Mouse (Mus musculus) left cerebral cortex, adult 18-20 months (tissue): ENCODE data around the gene Abca4. TPM values are rescaled to one million over a fixed set of nuclear protein-coding genes. Genes with fewer than 3 reads are reported as not detected.
"Not testable (repeated sequence)": the region's sequence is repeated elsewhere in the genome, so short reads cannot be mapped to it uniquely, and the experiment has no call there.

ENCODE experiments used
- DNase-seq, 2 experiments: peaks; one replicate each; pipeline ENCODE4 v3.0.0; 2021 to 2022; ENCODE audit warnings: low spot score in 2 of 2, mixed read lengths in 1 of 2
- total RNA-seq, 2 experiments: library from RNA; stranded (reverse); gene quantifications; 2 replicates each; pipeline ENCODE4 v1.2.3; 2021

The Abca4 gene
- total RNA-seq, 2 experiments from 2014 or later: 2.0 to 2.1 TPM

GRCm38 (mm10) chr3:122049158-122049557 is 4.9 kb downstream of the Abca4 start:
- no peak for DNase-seq

DNA sequence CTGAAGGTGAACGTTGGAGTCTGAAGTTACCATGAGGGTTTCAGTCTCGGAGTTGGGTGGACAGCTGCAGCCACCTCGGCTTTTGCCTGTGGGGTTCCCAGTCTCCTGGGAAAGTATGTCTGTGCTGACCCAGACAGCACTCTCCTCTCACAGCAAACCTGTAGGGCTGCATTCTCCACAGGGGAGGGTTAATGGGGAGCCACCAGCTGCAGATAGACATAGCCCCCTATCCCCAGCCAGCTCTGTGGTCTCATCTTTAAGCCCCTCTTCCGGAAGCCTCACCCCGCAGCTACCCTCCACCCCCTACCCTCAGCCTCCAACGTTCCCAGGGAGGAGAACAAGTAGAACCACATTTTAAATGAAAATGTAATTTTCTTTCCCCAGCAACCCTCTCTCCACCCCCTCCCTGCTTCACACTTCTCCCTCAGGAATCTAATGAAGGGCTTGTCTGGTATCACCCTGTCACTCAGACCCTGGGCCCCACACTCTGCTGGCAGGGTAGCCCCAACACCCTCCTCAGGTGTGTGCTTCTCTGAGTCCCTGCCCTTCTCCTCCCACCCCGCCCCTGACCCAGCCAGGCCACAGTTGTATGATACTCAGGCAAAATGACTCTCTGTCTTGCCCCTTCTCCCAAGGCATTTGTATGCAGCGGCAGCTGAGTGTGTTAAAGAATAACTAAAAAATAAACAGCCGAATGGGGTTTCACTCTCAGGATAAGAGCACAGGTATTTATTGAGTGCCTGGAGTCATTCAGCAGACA is 14.4 kb downstream of the Abca4 start:
- no peak for DNase-seq

- DNase-seq: no peak
Observed at GRCm38 (mm10) chr3:122062586-122062985, 18.3 kb downstream of the Abca4 start.

- no peak for DNase-seq
Observed at GRCm38 (mm10) chr3:122064556-122065410, 20.5 kb downstream of the Abca4 start.

- DNase-seq: no peak
Observed at GRCm38 (mm10) chr3:122071769-122072168, 27.5 kb downstream of the Abca4 start.

DNA sequence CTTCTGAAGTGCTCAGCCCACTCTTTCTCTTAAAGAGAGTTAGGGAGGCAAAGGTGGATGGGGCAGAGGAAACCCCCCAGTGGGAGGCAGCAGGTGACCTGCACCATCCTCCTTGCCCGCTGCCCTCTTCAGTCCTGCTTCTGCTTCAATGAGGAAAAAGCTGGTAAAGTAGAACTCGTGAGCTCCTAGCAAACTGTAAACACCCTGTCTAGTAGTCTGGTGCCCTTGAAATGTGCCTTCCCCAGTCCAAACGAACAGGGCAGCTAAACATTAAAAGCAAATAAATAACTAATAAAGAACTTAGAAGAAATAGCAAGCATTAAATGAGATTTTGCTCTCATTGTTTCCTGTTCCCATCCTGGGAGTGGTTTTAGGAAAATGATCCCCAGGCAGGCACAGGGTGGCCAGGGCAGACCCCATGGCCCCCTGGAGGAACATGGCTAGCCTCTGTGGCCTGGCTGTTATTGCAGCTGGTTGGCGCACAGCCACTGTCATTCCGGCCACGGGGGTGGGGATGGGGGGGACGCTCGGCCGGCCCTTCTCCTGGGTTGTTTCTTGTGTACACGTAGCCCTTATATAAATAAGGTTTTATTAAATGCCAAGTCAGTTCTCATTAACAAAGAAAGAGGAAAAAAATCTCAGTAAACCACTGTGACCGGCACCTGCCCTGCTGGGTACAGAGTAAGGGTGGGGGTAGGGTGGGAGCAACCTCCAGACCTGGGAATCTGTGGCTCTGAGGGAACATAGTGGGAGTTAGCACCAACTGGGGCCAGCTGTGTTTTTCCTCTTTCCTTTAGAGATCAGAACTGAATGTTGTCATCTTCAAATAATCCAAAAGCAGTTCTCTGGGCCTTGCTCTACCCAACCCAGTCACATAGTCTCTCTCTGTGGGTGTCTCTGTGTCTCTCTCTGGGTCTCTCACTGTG is 28.7 kb downstream of the Abca4 start:
- no peak for DNase-seq

- DNase-seq: no peak
Observed at GRCm38 (mm10) chr3:122073595-122073994, 29.4 kb downstream of the Abca4 start.

- no peak for DNase-seq
Observed at GRCm38 (mm10) chr3:122074334-122074733, 30.1 kb downstream of the Abca4 start.

DNA sequence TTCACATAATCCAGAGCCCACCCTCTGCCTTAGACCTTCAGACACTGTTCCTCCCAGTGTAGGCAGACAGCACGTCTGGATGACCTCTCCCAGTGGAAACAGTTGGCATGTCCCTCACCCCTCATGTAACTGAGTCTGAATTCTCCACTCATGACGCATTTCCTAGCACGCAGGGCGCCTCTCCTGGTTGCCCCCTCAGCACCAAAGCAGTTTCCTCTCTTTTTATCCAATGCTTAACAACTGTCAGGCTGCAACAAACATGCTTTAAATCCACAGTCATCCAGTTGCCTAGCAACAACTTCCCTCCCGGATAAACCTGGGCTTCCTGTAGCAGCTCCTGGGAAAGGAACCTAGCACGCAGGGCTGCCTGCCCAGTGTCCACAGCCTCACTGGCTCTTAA is 33.9 kb downstream of the Abca4 start:
- peak; percentile 22 to 51 for DNase-seq

GRCm38 (mm10) chr3:122079172-122079571 is 34.9 kb downstream of the Abca4 start:
- DNase-seq: no peak

GRCm38 (mm10) chr3:122081634-122082033 is 37.4 kb downstream of the Abca4 start:
- not testable (repeated sequence) for DNase-seq

DNA sequence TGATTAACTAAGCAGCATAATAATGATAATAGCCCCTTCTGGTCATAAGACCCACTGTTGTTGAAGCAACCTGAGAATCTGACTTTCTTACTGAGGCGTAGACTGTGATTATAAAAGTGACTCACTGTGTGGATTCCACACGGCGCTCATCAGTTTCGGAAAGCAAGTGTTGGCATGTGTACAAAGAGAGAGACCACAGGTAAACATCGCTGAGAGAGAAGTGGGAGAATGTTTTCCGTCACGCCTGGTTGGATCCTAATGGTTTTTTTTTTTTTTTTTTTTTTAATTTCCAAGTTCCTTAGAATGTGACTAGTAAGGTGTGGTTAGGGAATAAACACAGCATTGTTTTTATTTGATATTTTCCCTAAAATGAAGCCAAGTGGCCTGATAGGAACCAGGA is 38.1 kb downstream of the Abca4 start:
- no peak for DNase-seq

GRCm38 (mm10) chr3:122085157-122085989 is 41.1 kb downstream of the Abca4 start:
- DNase-seq: no peak

DNA sequence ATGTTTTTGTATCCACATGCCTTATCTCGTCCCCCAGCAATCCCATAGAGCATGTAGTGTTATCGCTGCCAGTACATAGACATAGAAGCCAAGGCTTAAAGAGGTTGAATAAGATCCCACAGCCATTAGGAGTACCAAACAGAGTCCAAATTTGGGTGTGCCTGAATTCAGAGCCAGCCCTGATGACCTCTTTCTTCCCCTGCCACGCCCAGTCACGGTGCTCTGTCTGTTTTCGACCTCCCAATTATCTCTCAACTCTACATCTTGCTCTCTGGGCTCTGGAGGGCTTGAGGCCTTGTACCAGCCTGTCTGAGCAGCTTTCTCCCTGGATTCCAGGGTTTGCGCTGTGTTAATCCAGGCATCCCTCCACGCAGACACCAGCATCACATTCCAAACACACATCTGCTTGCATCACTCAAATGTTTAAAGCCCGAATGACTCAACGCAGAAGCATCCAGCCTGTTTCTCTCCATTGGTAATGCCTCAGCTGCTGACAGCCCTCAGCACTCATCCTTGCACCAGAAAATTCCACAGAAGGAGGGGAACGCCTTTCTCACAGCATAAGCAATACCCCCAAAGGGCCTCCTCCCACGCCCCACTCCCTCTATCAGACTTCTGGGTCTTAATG is 43.9 kb downstream of the Abca4 start:
- DNase-seq: no peak

DNA sequence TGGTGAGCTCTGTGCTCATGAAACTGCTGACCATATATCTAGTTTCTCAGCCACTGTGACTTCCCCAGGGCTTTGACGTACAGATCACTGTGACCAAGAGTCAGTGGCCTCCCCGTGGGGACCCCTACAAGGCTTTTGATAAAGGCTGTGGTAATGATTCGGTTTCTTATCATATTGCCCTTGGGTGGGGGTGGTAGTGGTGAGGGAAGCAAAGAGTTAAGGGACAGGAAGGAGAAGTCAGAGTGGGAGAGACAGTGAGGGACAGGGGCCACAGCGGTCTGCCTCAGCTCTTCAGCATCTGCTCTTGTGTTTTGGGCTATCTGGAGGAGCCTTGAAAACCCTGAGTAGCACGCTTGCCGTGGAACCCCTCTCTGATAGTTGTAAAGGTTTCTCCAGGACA is 46.1 kb downstream of the Abca4 start:
- no peak for DNase-seq

DNA sequence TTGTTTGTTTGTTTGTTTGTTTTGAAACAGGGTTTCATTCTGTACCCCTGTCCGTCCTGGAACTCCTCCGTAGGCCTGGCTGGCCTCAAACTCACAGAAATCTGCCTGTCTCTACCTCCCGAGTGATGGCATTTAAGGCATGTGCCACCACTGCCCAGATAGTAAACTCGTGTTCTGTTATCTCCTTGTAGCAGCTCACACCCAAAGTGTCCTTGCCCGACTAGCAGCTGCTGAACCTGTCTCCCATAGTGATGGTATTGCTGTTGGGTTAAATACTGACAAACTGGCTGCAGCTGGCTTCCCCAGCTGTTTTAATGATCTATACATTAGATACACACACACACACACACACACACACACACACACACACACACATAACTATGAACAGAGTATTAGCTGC is 55.5 kb downstream of the Abca4 start:
- DNase-seq: no peak

GRCm38 (mm10) chr3:122102091-122102490 is 57.8 kb downstream of the Abca4 start:
- no peak for DNase-seq

DNA sequence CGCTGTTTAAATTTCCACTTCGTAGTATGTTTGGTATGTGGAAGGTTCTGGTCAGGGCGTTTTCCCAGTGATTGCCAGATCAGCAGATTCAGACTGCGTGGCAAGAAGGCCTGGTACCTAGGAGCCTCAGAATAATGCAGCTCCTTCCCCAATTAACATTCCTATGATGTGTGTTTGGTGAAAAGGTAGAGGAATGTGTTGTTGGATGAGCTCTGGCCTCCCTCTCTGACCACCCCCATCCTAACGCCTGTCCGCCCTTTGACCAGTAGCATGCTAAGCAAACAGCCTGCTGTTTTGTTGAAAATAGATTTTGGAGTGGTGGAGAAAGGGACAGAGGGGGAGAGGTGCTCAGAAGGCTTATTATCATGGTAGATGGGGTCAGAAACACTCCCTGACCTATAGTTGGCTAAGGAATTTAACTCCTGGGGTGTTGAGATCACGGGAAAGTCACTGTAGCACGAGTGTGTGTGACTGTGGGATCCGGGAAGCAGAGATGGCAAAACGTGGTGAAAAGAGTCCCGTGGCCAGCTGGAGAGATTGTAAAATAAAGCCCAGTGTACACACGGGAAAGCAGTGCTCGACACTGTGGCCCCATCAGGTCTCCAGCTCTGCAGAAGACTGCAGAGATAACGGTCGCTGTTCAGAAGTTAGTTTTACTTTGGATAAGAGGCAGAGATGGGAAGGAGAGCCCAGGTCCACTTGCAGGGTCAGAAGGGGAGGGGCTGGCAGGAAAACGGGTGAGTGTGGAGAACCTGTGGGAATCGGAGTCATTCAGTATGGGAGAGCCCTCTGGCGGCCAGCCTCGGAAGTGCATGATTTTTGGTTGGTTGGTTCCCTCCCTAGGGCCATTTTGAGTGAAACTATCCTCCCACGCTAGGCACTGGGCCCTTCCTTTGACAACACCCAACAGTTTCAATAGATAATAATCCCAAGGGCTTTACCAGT is 59.9 kb downstream of the Abca4 start:
- peak; percentile 65 to 85 for DNase-seq

- DNase-seq: no peak
Observed at GRCm38 (mm10) chr3:122106920-122107319, 62.7 kb downstream of the Abca4 start.
